Mouse (Mus musculus) heart, postnatal 0 days (tissue): ENCODE results near the gene Vinac1. TPM values are rescaled to one million over a fixed set of nuclear protein-coding genes. Genes with fewer than 3 reads are reported as not detected.
A peak's percentile ranks its signal among the peaks of the same experiment; 100 is the strongest.
"Not testable (repeated sequence)": the region's sequence is repeated elsewhere in the genome, so short reads cannot be mapped to it uniquely, and the experiment has no call there.

ENCODE experiments used
- ATAC-seq: fragments of 200-750 bp; cut with Nextera tagmentation; 2 replicates; pipeline ENCODE4 v1.8.0; 2017; ENCODE audit warnings: low read depth, moderate number of reproducible peaks, moderate library complexity; ENCODE audit not compliant: insufficient read depth
- DNase-seq: peaks from one replicate; pipeline ENCODE4 v3.0.0-alpha.2; 2016; ENCODE audit warnings: low spot score
- H3K27ac ChIP-seq: fragments of 300-500 bp; sonication (generic); 2 replicates; pipeline ENCODE4 v1.5.1; 2014; ENCODE audit warnings: low read depth, mild to moderate bottlenecking
- H3K27me3 ChIP-seq: fragments of 300-500 bp; sonication (generic); 2 replicates; pipeline ENCODE4 v1.6.1; 2014; ENCODE audit warnings: low read length, mixed read lengths; ENCODE audit not compliant: control insufficient read depth, insufficient read depth
- H3K36me3 ChIP-seq: fragments of 300-500 bp; sonication (generic); replicated peaks from 2 replicates; pipeline ENCODE4 v1.6.1; 2014; ENCODE audit warnings: low read length, mixed read lengths; ENCODE audit not compliant: control insufficient read depth, insufficient read depth
- H3K4me1 ChIP-seq: fragments of 300-500 bp; sonication (generic); 2 replicates; pipeline ENCODE4 v1.6.1; 2014; ENCODE audit warnings: antibody characterized with exemption; ENCODE audit not compliant: control insufficient read depth, insufficient read depth
- H3K4me2 ChIP-seq: fragments of 300-500 bp; sonication (generic); 2 replicates; pipeline ENCODE4 v1.6.1; 2014; ENCODE audit warnings: low read depth, mild to moderate bottlenecking, low read length, moderate library complexity
- H3K4me3 ChIP-seq: fragments of 300-500 bp; sonication (generic); 2 replicates; pipeline ENCODE4 v1.5.1; 2014; ENCODE audit warnings: low read depth, low read length
- H3K9ac ChIP-seq: fragments of 300-500 bp; sonication (generic); replicated peaks from 2 replicates; pipeline ENCODE4 v1.6.1; 2014; ENCODE audit warnings: low read depth, low read length, mixed read lengths
- H3K9me3 ChIP-seq: fragments of 300-500 bp; sonication (generic); replicated peaks from 2 replicates; pipeline ENCODE4 v1.6.1; 2016; ENCODE audit warnings: low read length; ENCODE audit not compliant: control insufficient read depth
- CTCF ChIP-seq: IDR thresholded peaks from 2 replicates; pipeline ENCODE4 v1.5.1; 2016; ENCODE audit warnings: antibody characterized with exemption, control low read depth, low read depth
- EP300 ChIP-seq: IDR thresholded peaks from 2 replicates; pipeline ENCODE4 v1.6.1; 2016; ENCODE audit warnings: antibody characterized with exemption, low read depth
- WGBS: fragments of 180-500 bp; shearing (Covaris S2); extraction: QIAGEN DNeasy Blood & Tissue Kit; methylation state at CpG from one replicate; pipeline ENCODE4 v1.1.7; 2014; 5-methylcytosine and 5-hydroxymethylcytosine counted together
- polyA plus RNA-seq: library from polyadenylated mRNA; unstranded; fragments of >200 nt; fragmentation: Nextera tagmentation; extraction: Ambion mirVana; gene quantifications from 2 replicates; pipeline ENCODE4 v1.2.1, GENCODE M21; 2015
- total RNA-seq: library from RNA; depleted of rRNA; stranded (reverse); fragments of >200 nt; gene quantifications from 2 replicates; pipeline ENCODE4 v1.2.3, GENCODE M21; 2014; ENCODE audit warnings: low replicate concordance

The Vinac1 gene
- total and polyA plus RNA-seq, 2 experiments from 2014 or later, result not detected

GRCm38 (mm10) chr2:129038937-129039631, 8.9 kb downstream of the Vinac1 start:
- peak; percentile 51; the same call in 1 of the 2 replicates for ATAC-seq
- no peak overlapping the region for H3K27ac ChIP-seq
- H3K27me3 ChIP-seq, result peaks cover 28% of the 10 kb centered on the region
- H3K4me1 ChIP-seq, result 0 out of 2 replicates have a peak, but pooled peaks cover 9% of the 10 kb centered on the region
- no peaks in the 10 kb centered on the region for H3K9me3 ChIP-seq
- H3K4me3 ChIP-seq, result peak overlapping the region; percentile 49
- no peaks in the 10 kb centered on the region for H3K36me3 ChIP-seq
- 2% methylated on average over 62 of the region's 62 CpGs for WGBS
- peak overlapping the region; percentile 83 for H3K4me2 ChIP-seq
- TF ChIP-seq CTCF, result no peak
- no peak for TF ChIP-seq EP300
- 0 out of 2 replicates have a peak overlapping the region, but pooled peaks have one; percentile 9 for H3K9ac ChIP-seq
- no peak for DNase-seq

GRCm38 (mm10) chr2:129038426-129038936, 9.5 kb downstream of the Vinac1 start:
- no peak for DNase-seq
- H3K27ac ChIP-seq, result no peak overlapping the region
- no peaks in the 10 kb centered on the region for H3K36me3 ChIP-seq
- peak overlapping the region; percentile 83 for H3K4me2 ChIP-seq
- 0 out of 2 replicates have a peak, but pooled peaks cover 9% of the 10 kb centered on the region for H3K4me1 ChIP-seq
- H3K4me3 ChIP-seq, result peak overlapping the region; percentile 49
- no peak for ATAC-seq
- H3K27me3 ChIP-seq, result peaks cover 28% of the 10 kb centered on the region
- H3K9me3 ChIP-seq, result no peaks in the 10 kb centered on the region
- 0 out of 2 replicates have a peak overlapping the region, but pooled peaks have one; percentile 9 for H3K9ac ChIP-seq
- TF ChIP-seq EP300 (no peak), CTCF (no peak)
- WGBS, result 9% methylated on average over 15 of the region's 15 CpGs

- Histone ChIP-seq H3K9me3 (no peaks in the 10 kb centered on the region), H3K4me1 (0 out of 2 replicates have a peak, but pooled peaks cover 9% of the 10 kb centered on the region), H3K4me2 (no peak overlapping the region), H3K36me3 (no peaks in the 10 kb centered on the region), H3K4me3 (no peak overlapping the region), H3K27me3 (peaks cover 28% of the 10 kb centered on the region), H3K27ac (no peak overlapping the region), H3K9ac (no peak overlapping the region)
- 69% methylated on average over 5 of the region's 5 CpGs for WGBS
- ATAC-seq (no peak), DNase-seq (no peak)
- TF ChIP-seq CTCF (no peak), EP300 (no peak)
Measured at GRCm38 (mm10) chr2:129035381-129035780, 12.6 kb downstream of the Vinac1 start.

GRCm38 (mm10) chr2:129024820-129025219, 23.2 kb downstream of the Vinac1 start:
- ATAC-seq (no peak), DNase-seq (no peak)
- TF ChIP-seq EP300, result no peak
- no peak for TF ChIP-seq CTCF
- Histone ChIP-seq H3K4me3 (no peak overlapping the region), H3K27ac (no peak overlapping the region), H3K27me3 (no peaks in the 10 kb centered on the region), H3K4me2 (no peak overlapping the region), H3K9ac (no peak overlapping the region), H3K4me1 (no peaks in the 10 kb centered on the region), H3K9me3 (no peaks in the 10 kb centered on the region), H3K36me3 (no peaks in the 10 kb centered on the region)
- 70% methylated on average over 9 of the region's 9 CpGs for WGBS

GRCm38 (mm10) chr2:129020106-129020505, 27.9 kb downstream of the Vinac1 start:
- peaks cover 15% of the 10 kb centered on the region for H3K36me3 ChIP-seq
- TF ChIP-seq CTCF (no peak), EP300 (no peak)
- 85% methylated on average over 2 of the region's 2 CpGs for WGBS
- H3K27me3 ChIP-seq, result no peaks in the 10 kb centered on the region
- DNase-seq (no peak), ATAC-seq (no peak)
- H3K9ac ChIP-seq, result no peak overlapping the region
- H3K27ac ChIP-seq, result no peak overlapping the region
- H3K9me3 ChIP-seq, result no peaks in the 10 kb centered on the region
- H3K4me2 ChIP-seq, result no peak overlapping the region
- H3K4me1 ChIP-seq, result no peaks in the 10 kb centered on the region
- no peak overlapping the region for H3K4me3 ChIP-seq

GRCm38 (mm10) chr2:129008867-129009266, 39.1 kb downstream of the Vinac1 start:
- not testable (repeated sequence) for DNase-seq, H3K27ac ChIP-seq, H3K27me3 ChIP-seq, H3K9ac ChIP-seq, H3K36me3 ChIP-seq, H3K4me1 ChIP-seq, ATAC-seq, H3K9me3 ChIP-seq, H3K4me3 ChIP-seq, H3K4me2 ChIP-seq
- 71% methylated on average over 2 of the region's 2 CpGs for WGBS
